Mouse (Mus musculus) liver, embryonic 13.5 days (tissue): ENCODE results near the gene Zfp512. TPM values are rescaled to one million over a fixed set of nuclear protein-coding genes. Genes with fewer than 3 reads are reported as not detected.
"Not testable (repeated sequence)": the region's sequence is repeated elsewhere in the genome, so short reads cannot be mapped to it uniquely, and the experiment has no call there.

Experiments
- ATAC-seq: fragments of 200-750 bp; cut with Nextera tagmentation; 2 replicates; pipeline ENCODE4 v1.8.0; 2017; ENCODE audit warnings: low read depth, mild to moderate bottlenecking, moderate number of reproducible peaks, moderate library complexity
- DNase-seq: peaks from one replicate; pipeline ENCODE4 v3.0.0; 2022
- H3K27ac ChIP-seq: fragments of 300-500 bp; sonication (generic); 2 replicates; pipeline ENCODE4 v1.5.1; 2015; ENCODE audit warnings: moderate library complexity, mild to moderate bottlenecking, inconsistent platforms
- H3K27me3 ChIP-seq: fragments of 300-500 bp; sonication (generic); 2 replicates; pipeline ENCODE4 v1.6.1; 2015; ENCODE audit warnings: mild to moderate bottlenecking, inconsistent platforms
- H3K36me3 ChIP-seq: fragments of 300-500 bp; sonication (generic); 2 replicates; pipeline ENCODE4 v1.6.1; 2015; ENCODE audit warnings: mild to moderate bottlenecking, inconsistent platforms
- H3K4me1 ChIP-seq: fragments of 300-500 bp; sonication (generic); replicated peaks from 2 replicates; pipeline ENCODE4 v1.6.1; 2015; ENCODE audit warnings: inconsistent platforms
- H3K4me2 ChIP-seq: fragments of 300-500 bp; sonication (generic); 2 replicates; pipeline ENCODE4 v1.6.1; 2015; ENCODE audit warnings: inconsistent platforms, mild to moderate bottlenecking, moderate library complexity
- H3K4me3 ChIP-seq: fragments of 300-500 bp; sonication (generic); replicated peaks from 2 replicates; pipeline ENCODE4 v1.5.1; 2015; ENCODE audit warnings: mild to moderate bottlenecking, inconsistent platforms
- H3K9ac ChIP-seq: fragments of 300-500 bp; sonication (generic); 2 replicates; pipeline ENCODE4 v1.6.1; 2015; ENCODE audit warnings: mild to moderate bottlenecking, inconsistent platforms
- H3K9me3 ChIP-seq: fragments of 300-500 bp; sonication (generic); replicated peaks from 2 replicates; pipeline ENCODE4 v1.6.1; 2016; ENCODE audit warnings: inconsistent platforms
- WGBS: fragments of 180-500 bp; shearing (Covaris S2); methylation state at CpG from one replicate; pipeline ENCODE4 v1.1.7; 2015; ENCODE audit not compliant: insufficient replicate concordance; 5-methylcytosine and 5-hydroxymethylcytosine counted together
- polyA plus RNA-seq: library from polyadenylated mRNA; unstranded; fragments of >200 nt; fragmentation: Nextera tagmentation; extraction: Ambion mirVana; gene quantifications from 2 replicates; pipeline ENCODE4 v1.2.1, GENCODE M21; 2015

Zfp512 gene
- polyA plus RNA-seq, 1 experiment from 2014 or later = 14.5 TPM

DNA sequence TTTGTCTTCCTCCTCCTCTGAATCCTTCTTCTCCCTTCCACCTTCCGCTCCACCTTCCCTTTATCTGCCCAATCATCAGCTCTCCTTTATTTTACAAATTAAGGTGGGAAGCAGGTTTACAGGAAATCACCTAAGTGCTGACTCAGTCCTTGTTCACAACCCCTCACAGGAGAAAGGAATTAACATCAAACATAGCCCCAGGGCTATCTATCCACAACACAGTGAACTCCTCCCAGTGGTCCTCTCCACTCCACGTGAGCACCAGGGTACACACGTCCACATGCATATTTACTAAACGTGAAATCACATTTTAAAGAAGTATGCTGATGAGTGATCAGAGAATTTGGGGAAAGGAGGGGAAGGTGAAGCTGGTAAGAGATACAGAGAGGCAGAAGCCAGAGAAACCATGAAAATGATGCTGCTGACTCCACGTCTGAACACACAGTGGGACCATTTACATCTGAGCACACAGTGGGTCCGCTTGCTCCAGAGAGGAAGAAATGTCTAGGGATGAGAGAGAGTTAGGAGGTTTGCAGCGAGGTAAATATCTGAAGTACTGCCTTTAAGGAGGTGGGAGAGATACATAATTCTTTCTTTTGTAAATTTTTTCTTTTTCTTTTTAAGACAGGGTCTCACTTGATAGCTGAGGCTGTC, 37.0 kb downstream of the Zfp512 start:
- DNase-seq (no peak), ATAC-seq (no peak)
- no peak overlapping the region for H3K4me3 ChIP-seq
- H3K9ac ChIP-seq = no peak overlapping the region
- no peak overlapping the region for H3K4me2 ChIP-seq
- no peaks in the 10 kb centered on the region for H3K9me3 ChIP-seq
- WGBS = 55% methylated on average over 7 of the region's 7 CpGs
- H3K4me1 ChIP-seq = peaks cover 5% of the 10 kb centered on the region
- H3K36me3 ChIP-seq = no peaks in the 10 kb centered on the region
- H3K27me3 ChIP-seq = peaks cover 10% of the 10 kb centered on the region
- no peak overlapping the region for H3K27ac ChIP-seq

DNA sequence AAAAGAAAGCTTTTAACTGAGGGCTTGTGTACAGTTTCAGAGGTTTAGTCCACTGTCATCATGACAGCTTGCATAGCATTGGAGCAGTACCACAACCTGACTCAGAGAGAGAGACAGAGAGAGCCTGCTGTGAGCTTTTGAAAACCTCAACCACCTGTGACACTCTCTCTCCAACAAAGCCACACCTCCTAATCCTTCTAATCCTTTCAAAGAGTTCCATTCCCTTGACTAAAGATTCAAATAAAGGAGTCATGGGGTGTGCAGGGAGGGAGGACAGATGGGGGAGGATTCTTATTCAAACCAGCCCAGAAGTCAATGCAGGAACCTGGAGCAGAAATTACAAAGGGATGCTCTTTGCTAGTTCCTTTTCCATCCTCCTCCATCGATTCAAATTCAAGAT, 39.8 kb downstream of the Zfp512 start:
- WGBS = 66% methylated on average over 1 of the region's 1 CpGs
- Histone ChIP-seq H3K4me1 (peaks cover 17% of the 10 kb centered on the region), H3K4me3 (no peak overlapping the region), H3K9me3 (no peaks in the 10 kb centered on the region), H3K36me3 (peaks cover 11% of the 10 kb centered on the region), H3K27ac (no peak overlapping the region), H3K4me2 (no peak overlapping the region), H3K9ac (no peak overlapping the region), H3K27me3 (peaks cover 10% of the 10 kb centered on the region)
- ATAC-seq = no peak
- DNase-seq = no peak

DNA sequence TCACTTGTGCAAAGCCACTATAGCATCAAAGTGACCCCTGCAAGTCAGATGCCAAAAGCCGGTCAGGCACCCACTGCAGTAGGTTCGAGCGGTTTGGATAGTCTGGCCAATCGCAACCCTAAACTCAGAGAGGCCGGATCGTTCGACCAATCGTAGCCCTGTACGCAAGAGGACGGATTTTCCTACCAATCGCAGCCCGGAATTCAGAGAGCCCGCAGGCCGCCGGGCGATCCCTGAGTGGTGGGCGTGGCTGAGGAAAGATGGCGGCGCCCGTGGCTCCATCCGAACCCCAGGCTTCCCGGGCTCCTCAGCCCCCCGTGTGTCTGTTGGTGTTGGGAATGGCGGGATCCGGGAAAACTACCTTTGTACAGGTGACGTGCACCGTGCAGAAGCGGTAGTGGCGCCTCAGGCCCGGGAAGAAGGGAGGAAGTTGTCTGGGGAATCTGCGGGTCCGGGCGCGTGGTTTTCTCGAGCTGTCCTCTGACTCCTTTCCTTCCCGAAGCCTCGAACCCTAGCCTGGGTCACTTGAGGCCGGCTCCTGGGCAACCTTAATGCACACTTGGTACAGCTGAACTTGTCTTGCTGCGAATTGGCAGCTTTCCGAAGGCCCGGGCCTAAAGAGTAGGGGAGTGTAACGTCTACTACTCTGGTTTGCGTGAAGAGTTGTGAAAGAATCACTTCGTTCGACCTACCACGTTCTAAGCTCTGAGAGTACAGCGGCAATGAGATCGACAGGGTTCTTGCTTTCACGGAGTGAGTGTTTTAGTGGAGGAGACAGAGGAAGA, 42.5 kb downstream of the Zfp512 start, which contains the start of gene Gpn1:
TSS of gene Gpn1 (plus strand) at position 229 of the 785 bp plus-strand sequence.
- Histone ChIP-seq H3K4me3 (peak within 1 kb of the TSS; percentile 82), H3K9ac (peak within 1 kb of the TSS; percentile 81), H3K9me3 (no peaks in the 10 kb centered on the region), H3K4me2 (peak within 1 kb of the TSS; percentile 84), H3K27me3 (peaks cover 10% of the 10 kb centered on the region), H3K4me1 (peaks cover 17% of the 10 kb centered on the region), H3K36me3 (peaks cover 33% of the 10 kb centered on the region), H3K27ac (no peak within 1 kb of the TSS)
- peak; percentile 100 for ATAC-seq
- peak; percentile 86 for DNase-seq
- WGBS = under 1% methylated on average over 49 of the region's 49 CpGs

DNA sequence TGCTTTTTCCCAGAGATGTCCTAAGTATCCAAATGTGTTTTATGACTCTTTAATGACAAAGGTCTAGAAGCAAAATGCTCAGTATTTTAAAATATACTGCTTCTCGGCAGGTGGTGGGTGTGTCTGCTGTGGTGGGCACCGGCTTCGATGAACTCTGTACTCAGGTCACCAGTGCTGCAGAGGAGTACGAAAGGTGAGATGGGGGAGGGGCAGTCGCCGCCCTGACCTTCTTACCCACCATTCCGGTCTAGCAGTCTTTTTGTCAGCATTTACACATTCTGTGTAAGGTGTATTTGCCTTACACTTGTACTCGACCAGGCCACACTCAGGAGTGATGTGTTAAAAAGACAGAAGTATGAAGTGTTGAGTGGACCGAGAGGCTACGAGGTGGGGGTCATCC, 52.6 kb downstream of the Zfp512 start:
- no peak overlapping the region for H3K27ac ChIP-seq
- no peak overlapping the region for H3K4me3 ChIP-seq
- no peak overlapping the region for H3K9ac ChIP-seq
- 81% methylated on average over 10 of the region's 10 CpGs for WGBS
- H3K27me3 ChIP-seq = no peaks in the 10 kb centered on the region
- peaks cover 87% of the 10 kb centered on the region for H3K36me3 ChIP-seq
- H3K4me2 ChIP-seq = no peak overlapping the region
- ATAC-seq (no peak), DNase-seq (no peak)
- no peaks in the 10 kb centered on the region for H3K9me3 ChIP-seq
- H3K4me1 ChIP-seq = 0 out of 2 replicates have a peak, but pooled peaks cover 4% of the 10 kb centered on the region

GRCm38 (mm10) chr5:31512481-31512880, 60.2 kb downstream of the Zfp512 start:
- peaks cover 89% of the 10 kb centered on the region for H3K36me3 ChIP-seq
- no peak overlapping the region for H3K4me2 ChIP-seq
- H3K9me3 ChIP-seq = no peaks in the 10 kb centered on the region
- 25% methylated on average over 1 of the region's 1 CpGs for WGBS
- DNase-seq (no peak), ATAC-seq (no peak)
- no peaks in the 10 kb centered on the region for H3K4me1 ChIP-seq
- no peak overlapping the region for H3K9ac ChIP-seq
- no peak overlapping the region for H3K4me3 ChIP-seq
- H3K27ac ChIP-seq = no peak overlapping the region
- no peaks in the 10 kb centered on the region for H3K27me3 ChIP-seq

DNA sequence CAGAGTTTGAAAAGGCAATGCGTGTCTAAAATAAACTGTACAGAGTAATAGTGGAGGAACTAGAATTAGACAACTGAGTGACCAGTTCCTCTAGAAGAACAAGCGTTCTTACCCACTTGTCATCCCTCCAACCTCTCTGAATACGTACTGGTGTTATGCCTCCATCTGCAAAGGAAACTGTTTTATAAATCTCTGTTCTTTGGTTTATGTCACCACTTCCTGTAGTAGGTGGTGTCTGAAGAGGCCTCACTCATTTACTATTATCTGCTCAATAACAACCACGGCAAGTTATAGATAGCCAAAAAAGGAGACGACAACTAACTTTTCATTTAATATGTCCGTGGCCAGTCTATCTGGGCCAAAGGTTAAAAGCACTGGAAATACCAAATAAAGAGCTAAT, 68.3 kb downstream of the Zfp512 start:
- Histone ChIP-seq H3K27me3 (no peaks in the 10 kb centered on the region), H3K9ac (no peak overlapping the region), H3K4me2 (no peak overlapping the region), H3K9me3 (no peaks in the 10 kb centered on the region), H3K27ac (no peak overlapping the region), H3K36me3 (peaks cover 66% of the 10 kb centered on the region), H3K4me1 (peaks cover 7% of the 10 kb centered on the region), H3K4me3 (no peak overlapping the region)
- DNase-seq = no peak
- WGBS = 76% methylated on average over 6 of the region's 6 CpGs
- no peak for ATAC-seq

GRCm38 (mm10) chr5:31526354-31527116, 74.3 kb downstream of the Zfp512 start, which contains the start of gene Slc4a1ap:
Gene Slc4a1ap, plus strand, starts transcription at chr5:31526995.
- WGBS = under 1% methylated on average over 28 of the region's 28 CpGs
- peak; percentile 65 for DNase-seq
- no peaks in the 10 kb centered on the region for H3K9me3 ChIP-seq
- peaks cover 28% of the 10 kb centered on the region for H3K36me3 ChIP-seq
- peak within 1 kb of the TSS; percentile 92 for H3K9ac ChIP-seq
- H3K27ac ChIP-seq = peak within 1 kb of the TSS; percentile 77
- H3K4me2 ChIP-seq = peak within 1 kb of the TSS; percentile 94
- H3K4me1 ChIP-seq = peaks cover 31% of the 10 kb centered on the region
- peak within 1 kb of the TSS; percentile 94 for H3K4me3 ChIP-seq
- no peaks in the 10 kb centered on the region for H3K27me3 ChIP-seq
- peak; percentile 85 for ATAC-seq

DNA sequence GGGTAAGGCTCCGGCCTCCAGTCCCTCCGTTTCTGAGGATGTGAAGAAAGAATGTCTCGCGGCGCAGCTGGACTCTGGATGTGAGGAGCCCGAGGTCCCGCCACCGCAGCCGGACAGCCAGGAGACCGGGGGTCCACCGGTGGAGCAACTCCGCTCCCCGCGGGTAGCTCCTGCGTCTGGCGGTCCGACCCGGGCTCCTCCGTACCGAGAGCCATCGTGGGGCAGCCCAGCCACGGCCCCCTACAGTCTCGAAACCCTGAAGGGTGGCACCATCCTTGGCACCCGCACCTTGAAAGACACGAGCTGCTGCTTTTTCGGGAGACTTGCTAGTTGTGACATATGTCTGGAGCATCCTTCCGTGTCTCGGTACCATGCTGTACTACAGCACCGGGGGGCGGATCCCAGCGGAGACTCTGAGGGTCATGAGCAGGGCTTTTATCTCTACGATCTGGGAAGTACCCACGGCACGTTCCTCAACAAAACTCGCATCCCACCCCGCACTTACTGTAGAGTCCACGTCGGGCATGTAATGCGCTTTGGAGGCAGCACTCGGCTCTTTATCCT, 75.0 kb downstream of the Zfp512 start:
- peak overlapping the region; percentile 77 for H3K27ac ChIP-seq

GRCm38 (mm10) chr5:31527707-31528106, 75.5 kb downstream of the Zfp512 start, which contains the start of gene Supt7l:
Gene Supt7l, minus strand, starts transcription at chr5:31527807.
- Histone ChIP-seq H3K4me1 (peaks cover 31% of the 10 kb centered on the region), H3K4me2 (peak within 1 kb of the TSS; percentile 94), H3K4me3 (peak within 1 kb of the TSS; percentile 94), H3K27ac (peak within 1 kb of the TSS; percentile 77), H3K9ac (peak within 1 kb of the TSS; percentile 92), H3K36me3 (peaks cover 30% of the 10 kb centered on the region)
- not testable (repeated sequence) for H3K9me3 ChIP-seq, H3K27me3 ChIP-seq, ATAC-seq
- 64% methylated on average over 11 of the region's 11 CpGs for WGBS
- peak; percentile 1 for DNase-seq

More for the DNA sequence above, 75.0 kb downstream of the Zfp512 start:
- peak overlapping the region; percentile 94 for H3K4me2 ChIP-seq
- DNase-seq (peak; percentile 17), ATAC-seq (peak; percentile 46)
- H3K9ac ChIP-seq = peak overlapping the region; percentile 92
- 2% methylated on average over 40 of the region's 40 CpGs for WGBS
- H3K4me1 ChIP-seq = peaks cover 31% of the 10 kb centered on the region
- no peaks in the 10 kb centered on the region for H3K9me3 ChIP-seq
- H3K4me3 ChIP-seq = peak overlapping the region; percentile 94
- H3K36me3 ChIP-seq = peaks cover 30% of the 10 kb centered on the region
- no peaks in the 10 kb centered on the region for H3K27me3 ChIP-seq

GRCm38 (mm10) chr5:31528560-31528959, 76.3 kb downstream of the Zfp512 start:
- peaks cover 31% of the 10 kb centered on the region for H3K4me1 ChIP-seq
- peak overlapping the region; percentile 94; the same call in 1 of the 2 replicates for H3K4me3 ChIP-seq
- WGBS = 25% methylated on average over 2 of the region's 2 CpGs
- ATAC-seq (no peak), DNase-seq (no peak)
- no peak overlapping the region for H3K27ac ChIP-seq
- no peaks in the 10 kb centered on the region for H3K9me3 ChIP-seq
- H3K27me3 ChIP-seq = no peaks in the 10 kb centered on the region
- peak overlapping the region; percentile 94 for H3K4me2 ChIP-seq
- H3K36me3 ChIP-seq = peaks cover 36% of the 10 kb centered on the region
- no peak overlapping the region for H3K9ac ChIP-seq
